Mouse (Mus musculus): ENCODE data around the gene Dpysl5. TPM values are rescaled to one million over a fixed set of nuclear protein-coding genes. Genes with fewer than 3 reads are reported as not detected.

The Dpysl5 gene
- polyA plus RNA-seq, 1 experiment: 18.9 TPM

- TF ChIP-seq CTCF (IDR thresholded peaks at IDR 0.05; ENCODE audit: extremely low read depth, insufficient read depth, low read length) (no peak), POLR2A (IDR thresholded peaks at IDR 0.05; ENCODE audit: extremely low read depth, insufficient read depth, low read length) (peak; percentile 43; the same call in 1 of the 2 replicates)
- Histone ChIP-seq H3K4me3 (ENCODE audit: insufficient read depth, low read length) (peak within 1 kb of the TSS; percentile 61), H3K27ac (ENCODE audit: insufficient read depth, low read length) (peak within 1 kb of the TSS; percentile 51), H3K4me1 (ENCODE audit: control insufficient read depth, insufficient read depth, low read length) (peaks cover 10% of the 10 kb centered on the region; the same call in 1 of the 2 replicates)
Measured at GRCm38 (mm10) chr5:30814424-30815119, 103.2 kb downstream of the Dpysl5 start, which contains the start of gene Mapre3. Mapre3 (plus strand) TSS chr5:30814641.

- Histone ChIP-seq H3K4me1 (ENCODE audit: control insufficient read depth, insufficient read depth, low read length) (peaks cover 11% of the 10 kb centered on the region; the same call in 1 of the 2 replicates), H3K4me3 (ENCODE audit: insufficient read depth, low read length) (peak overlapping the region; percentile 61), H3K27ac (ENCODE audit: insufficient read depth, low read length) (peak overlapping the region; percentile 51)
- TF ChIP-seq CTCF (IDR thresholded peaks at IDR 0.05; ENCODE audit: extremely low read depth, insufficient read depth, low read length) (no peak), POLR2A (IDR thresholded peaks at IDR 0.05; ENCODE audit: extremely low read depth, insufficient read depth, low read length) (no peak)
Measured at GRCm38 (mm10) chr5:30815120-30815465, 103.7 kb downstream of the Dpysl5 start.

- peak overlapping the region; percentile 61 for H3K4me3 ChIP-seq (ENCODE audit: insufficient read depth, low read length)
- TF ChIP-seq POLR2A (IDR thresholded peaks at IDR 0.05; ENCODE audit: extremely low read depth, insufficient read depth, low read length) (no peak), CTCF (IDR thresholded peaks at IDR 0.05; ENCODE audit: extremely low read depth, insufficient read depth, low read length) (no peak)
- 0 out of 2 replicates have a peak overlapping the region, but pooled peaks have one; percentile 9 for H3K27ac ChIP-seq (ENCODE audit: insufficient read depth, low read length)
- peaks cover 11% of the 10 kb centered on the region; the same call in 1 of the 2 replicates for H3K4me1 ChIP-seq (ENCODE audit: control insufficient read depth, insufficient read depth, low read length)
Measured at GRCm38 (mm10) chr5:30816261-30816791, 105.0 kb downstream of the Dpysl5 start.

DNA sequence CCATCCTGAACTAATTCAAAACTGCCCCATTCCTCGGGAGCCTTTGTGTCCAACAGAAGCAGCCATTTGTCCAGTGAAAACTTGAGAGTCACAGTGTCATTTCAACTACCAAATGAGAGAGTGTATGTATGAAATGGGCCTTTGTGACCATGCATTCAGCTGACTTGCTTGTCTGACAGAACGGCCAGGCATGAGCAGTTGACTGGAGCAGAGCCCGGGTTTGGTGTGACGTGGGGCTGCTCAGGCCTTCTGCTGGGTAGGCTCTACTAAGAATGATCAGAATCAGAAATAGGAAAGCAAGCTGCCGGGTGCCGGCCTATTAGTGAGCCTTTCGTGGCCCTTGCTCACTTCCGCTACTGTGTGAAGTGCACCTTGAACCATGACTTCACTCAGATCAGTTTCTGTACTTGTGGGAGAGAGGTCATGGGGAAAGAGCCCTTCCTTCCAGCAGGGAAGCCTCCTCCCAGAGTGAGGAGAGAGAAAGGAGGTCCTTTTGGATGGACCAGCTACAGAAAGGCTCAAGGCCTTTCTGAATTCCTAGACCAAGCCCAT, 107.5 kb downstream of the Dpysl5 start:
- peak overlapping the region; percentile 12; the same call in 1 of the 2 replicates for H3K27ac ChIP-seq (ENCODE audit: insufficient read depth, low read length)
- H3K4me1 ChIP-seq (ENCODE audit: control insufficient read depth, insufficient read depth, low read length): peaks cover 11% of the 10 kb centered on the region; the same call in 1 of the 2 replicates
- no peak overlapping the region for H3K4me3 ChIP-seq (ENCODE audit: insufficient read depth, low read length)
- TF ChIP-seq POLR2A (IDR thresholded peaks at IDR 0.05; ENCODE audit: extremely low read depth, insufficient read depth, low read length) (no peak), CTCF (IDR thresholded peaks at IDR 0.05; ENCODE audit: extremely low read depth, insufficient read depth, low read length) (no peak)

GRCm38 (mm10) chr5:30822689-30823088, 111.3 kb downstream of the Dpysl5 start:
- TF ChIP-seq POLR2A (IDR thresholded peaks at IDR 0.05; ENCODE audit: extremely low read depth, insufficient read depth, low read length) (no peak), CTCF (IDR thresholded peaks at IDR 0.05; ENCODE audit: extremely low read depth, insufficient read depth, low read length) (no peak)
- peaks cover 24% of the 10 kb centered on the region for H3K4me1 ChIP-seq (ENCODE audit: control insufficient read depth, insufficient read depth, low read length)
- no peak overlapping the region for H3K27ac ChIP-seq (ENCODE audit: insufficient read depth, low read length)
- no peak overlapping the region for H3K4me3 ChIP-seq (ENCODE audit: insufficient read depth, low read length)

- Histone ChIP-seq H3K27ac (ENCODE audit: insufficient read depth, low read length) (no peak overlapping the region), H3K4me3 (ENCODE audit: insufficient read depth, low read length) (no peak overlapping the region), H3K4me1 (ENCODE audit: control insufficient read depth, insufficient read depth, low read length) (peaks cover 24% of the 10 kb centered on the region)
- TF ChIP-seq POLR2A (IDR thresholded peaks at IDR 0.05; ENCODE audit: extremely low read depth, insufficient read depth, low read length) (no peak), CTCF (IDR thresholded peaks at IDR 0.05; ENCODE audit: extremely low read depth, insufficient read depth, low read length) (no peak)
Measured at GRCm38 (mm10) chr5:30823091-30823490, 111.7 kb downstream of the Dpysl5 start.

DNA sequence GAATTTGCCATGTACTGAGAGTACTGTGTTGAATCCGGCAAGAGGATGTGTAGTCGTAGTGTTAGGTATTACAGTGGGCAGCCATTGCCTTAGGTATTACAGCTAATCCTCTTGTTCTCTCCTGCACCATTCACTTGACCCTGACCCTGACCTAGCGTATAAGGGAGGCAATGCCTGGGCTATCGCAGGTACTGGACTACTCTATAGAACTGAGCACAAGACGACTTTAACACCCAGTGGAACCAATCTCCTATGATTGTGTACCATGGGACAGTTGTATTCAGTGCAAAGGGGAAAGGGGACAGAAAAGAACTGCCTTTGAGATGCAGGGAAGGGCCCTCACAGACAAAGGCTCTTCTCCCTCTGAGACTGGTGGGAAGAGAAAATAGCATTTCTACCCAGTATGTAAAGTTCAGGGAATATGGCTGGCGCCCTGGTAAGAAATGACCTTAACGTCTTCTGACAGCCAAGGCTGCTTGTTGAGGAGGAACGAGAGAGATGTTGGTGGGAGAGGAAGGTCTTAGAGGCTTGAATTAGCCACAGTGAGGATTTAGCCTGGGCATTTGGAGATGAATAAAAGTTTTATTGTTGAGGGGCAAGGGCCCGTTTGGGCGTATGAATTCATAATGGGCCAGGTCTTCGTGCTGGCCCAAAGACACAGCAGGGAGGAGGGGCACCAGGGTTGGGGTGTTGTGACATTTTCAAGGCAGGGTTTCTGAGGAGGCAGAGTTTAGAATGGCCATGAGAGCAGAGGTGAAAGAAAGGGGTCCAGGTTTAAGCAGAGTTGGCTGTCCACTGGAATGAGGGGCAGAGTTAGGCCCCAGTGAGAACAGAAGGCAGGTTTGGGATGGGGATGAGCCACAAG, 113.0 kb downstream of the Dpysl5 start:
- H3K4me3 ChIP-seq (ENCODE audit: insufficient read depth, low read length): no peak overlapping the region
- peaks cover 19% of the 10 kb centered on the region for H3K4me1 ChIP-seq (ENCODE audit: control insufficient read depth, insufficient read depth, low read length)
- TF ChIP-seq CTCF (IDR thresholded peaks at IDR 0.05; ENCODE audit: extremely low read depth, insufficient read depth, low read length): no peak
- no peak for TF ChIP-seq POLR2A (IDR thresholded peaks at IDR 0.05; ENCODE audit: extremely low read depth, insufficient read depth, low read length)
- 0 out of 2 replicates have a peak overlapping the region, but pooled peaks have one; percentile 58 for H3K27ac ChIP-seq (ENCODE audit: insufficient read depth, low read length)

GRCm38 (mm10) chr5:30825166-30825565, 113.8 kb downstream of the Dpysl5 start:
- no peak overlapping the region for H3K27ac ChIP-seq (ENCODE audit: insufficient read depth, low read length)
- TF ChIP-seq CTCF (IDR thresholded peaks at IDR 0.05; ENCODE audit: extremely low read depth, insufficient read depth, low read length) (no peak), POLR2A (IDR thresholded peaks at IDR 0.05; ENCODE audit: extremely low read depth, insufficient read depth, low read length) (no peak)
- peaks cover 17% of the 10 kb centered on the region for H3K4me1 ChIP-seq (ENCODE audit: control insufficient read depth, insufficient read depth, low read length)
- H3K4me3 ChIP-seq (ENCODE audit: insufficient read depth, low read length): no peak overlapping the region

DNA sequence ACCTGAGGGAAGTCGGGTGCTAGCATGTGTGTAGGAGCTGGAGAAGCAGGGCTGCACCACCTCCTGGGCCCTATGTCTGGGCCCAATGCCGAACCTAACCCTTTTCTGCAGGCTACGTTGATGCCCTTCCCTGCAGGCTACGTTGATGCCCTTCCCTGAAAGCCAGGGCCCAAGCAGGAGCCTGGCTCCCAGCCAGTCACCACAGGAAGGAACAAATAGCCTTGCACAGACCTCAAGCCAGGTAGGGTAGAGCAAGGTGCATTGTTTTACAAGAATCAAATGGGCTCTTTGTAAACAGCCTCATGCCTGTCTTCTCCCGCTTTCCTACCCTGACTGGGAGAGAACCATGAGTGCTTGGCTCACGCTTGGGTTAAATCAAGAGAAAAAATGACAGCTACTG, 114.5 kb downstream of the Dpysl5 start:
- Histone ChIP-seq H3K4me1 (ENCODE audit: control insufficient read depth, insufficient read depth, low read length) (peaks cover 17% of the 10 kb centered on the region), H3K4me3 (ENCODE audit: insufficient read depth, low read length) (no peak overlapping the region), H3K27ac (ENCODE audit: insufficient read depth, low read length) (no peak overlapping the region)
- TF ChIP-seq POLR2A (IDR thresholded peaks at IDR 0.05; ENCODE audit: extremely low read depth, insufficient read depth, low read length): no peak
- no peak for TF ChIP-seq CTCF (IDR thresholded peaks at IDR 0.05; ENCODE audit: extremely low read depth, insufficient read depth, low read length)
